Mouse (Mus musculus) activated CD4-positive, CD25-positive, alpha-beta regulatory T cell, adult 4 months (primary cell): ENCODE results near the gene Lrig1. TPM values are rescaled to one million over a fixed set of nuclear protein-coding genes. Genes with fewer than 3 reads are reported as not detected.

Source experiments
- ATAC-seq: one replicate; pipeline ENCODE4 v1.8.0; 2017
- polyA plus RNA-seq, 2 experiments: library from polyadenylated mRNA; unstranded; fragments of 100-300 nt; shearing (Covaris generic); gene quantifications; one replicate each; pipeline ENCODE4 v1.2.1; 2017

The Lrig1 gene
- polyA plus RNA-seq, 2 experiments from 2014 or later = 16.2 to 31.1 TPM

DNA sequence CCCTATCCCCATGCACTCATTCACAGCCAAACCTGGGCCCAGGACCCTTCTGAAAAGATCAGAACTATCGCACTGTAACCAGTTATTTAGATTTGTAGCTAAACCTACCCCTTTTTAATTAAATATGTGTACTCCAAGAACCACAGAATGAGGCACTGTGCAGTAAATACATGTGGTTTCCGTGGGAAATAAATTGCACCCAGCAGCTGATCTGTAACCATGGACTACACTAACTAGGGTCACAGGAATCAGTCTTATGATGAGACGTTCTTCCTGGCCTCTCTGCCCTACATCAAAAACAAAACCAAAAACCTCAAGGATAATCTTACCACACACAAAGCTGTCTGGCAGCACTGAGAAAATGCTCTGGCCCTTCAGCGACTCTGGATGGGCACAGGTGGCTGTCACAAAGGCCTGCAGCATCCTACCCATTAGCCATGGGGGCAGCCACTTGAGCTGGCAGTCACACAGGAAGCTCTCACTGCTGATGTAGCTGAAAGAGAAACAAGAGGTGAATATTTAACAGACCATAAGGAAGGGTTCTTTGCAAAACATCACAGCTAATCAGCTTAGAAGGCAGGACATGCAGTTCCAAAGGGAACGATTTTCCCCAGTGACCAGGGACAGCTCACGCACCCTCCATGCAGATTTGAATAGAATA is 86.6 kb downstream of the Lrig1 start:
- no peak for ATAC-seq

DNA sequence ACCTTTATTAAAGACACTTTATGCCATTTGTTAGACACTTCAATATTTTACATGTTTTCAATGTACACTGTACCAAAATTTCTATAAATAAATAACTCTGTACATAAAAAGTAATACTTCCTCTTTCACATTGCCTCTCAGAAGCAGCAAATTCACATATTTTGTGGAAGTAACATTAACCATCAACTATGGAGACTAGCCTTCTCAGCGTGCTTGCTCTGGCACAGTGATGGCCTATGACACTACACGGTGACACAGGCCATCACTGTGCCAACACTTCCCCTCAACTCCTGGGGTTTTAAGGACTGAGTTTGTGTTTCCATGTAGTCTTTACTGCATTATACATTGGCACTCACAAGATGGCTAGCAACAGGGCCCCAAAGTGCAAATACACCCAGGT is 95.4 kb downstream of the Lrig1 start:
- ATAC-seq = no peak

DNA sequence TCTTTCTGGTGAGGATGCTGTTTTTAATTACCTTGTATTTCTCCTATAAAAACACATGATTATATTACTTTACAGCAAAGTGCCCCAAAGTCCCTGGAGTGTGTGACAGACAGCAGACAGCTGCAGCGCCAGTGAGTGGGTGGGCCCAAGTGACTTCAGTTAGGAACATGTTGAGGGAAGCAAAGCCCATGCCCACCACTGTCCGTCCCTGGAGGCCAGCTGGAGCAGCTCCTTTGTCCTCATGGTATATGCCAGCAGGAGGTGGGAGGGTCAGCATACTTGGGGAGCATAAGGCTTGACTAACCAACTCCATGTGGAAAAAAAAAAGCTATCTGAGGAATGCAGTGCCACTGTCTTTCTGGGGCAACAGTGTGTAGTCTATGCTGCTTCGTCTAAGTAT is 95.9 kb downstream of the Lrig1 start:
- ATAC-seq = no peak

DNA sequence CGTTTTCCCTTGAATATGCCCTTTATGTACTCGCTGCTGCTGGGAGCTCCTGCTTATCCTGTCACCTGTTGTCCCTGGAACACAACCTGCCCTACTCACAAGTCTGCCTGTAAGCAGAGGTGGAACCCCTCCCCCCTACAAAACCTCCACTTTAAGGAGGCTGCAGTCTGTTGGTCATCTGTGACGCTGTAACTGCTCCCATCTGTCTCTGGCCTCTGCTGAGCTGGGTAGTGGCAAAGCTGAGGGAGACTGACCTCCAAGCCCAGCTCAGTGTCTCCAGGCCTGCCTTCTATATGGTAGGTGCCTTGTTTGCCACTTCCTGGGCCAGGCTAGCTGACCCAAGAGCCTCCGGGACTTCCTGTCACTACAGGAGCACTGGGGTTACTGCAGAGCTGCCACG is 98.1 kb downstream of the Lrig1 start:
- no peak for ATAC-seq

DNA sequence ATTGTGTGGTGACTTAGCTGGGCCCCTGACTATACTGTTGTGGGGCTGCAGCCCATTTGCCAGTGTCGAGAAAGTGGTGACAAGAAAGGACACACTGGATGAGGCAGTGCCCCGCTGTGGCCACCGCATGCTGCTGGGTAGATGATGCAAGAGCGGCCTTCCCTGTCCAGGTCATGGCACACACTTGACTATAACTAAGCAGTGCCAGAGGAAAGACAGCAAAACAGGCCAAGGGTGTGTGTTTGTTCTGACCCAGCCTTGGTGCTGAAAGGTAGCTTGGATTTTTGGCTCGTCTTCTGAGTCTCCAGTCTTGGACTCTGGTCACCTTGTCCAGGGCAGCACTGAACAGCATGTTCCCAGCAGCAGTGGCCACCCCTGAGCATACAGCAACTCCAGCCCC is 98.9 kb downstream of the Lrig1 start:
- ATAC-seq = no peak

DNA sequence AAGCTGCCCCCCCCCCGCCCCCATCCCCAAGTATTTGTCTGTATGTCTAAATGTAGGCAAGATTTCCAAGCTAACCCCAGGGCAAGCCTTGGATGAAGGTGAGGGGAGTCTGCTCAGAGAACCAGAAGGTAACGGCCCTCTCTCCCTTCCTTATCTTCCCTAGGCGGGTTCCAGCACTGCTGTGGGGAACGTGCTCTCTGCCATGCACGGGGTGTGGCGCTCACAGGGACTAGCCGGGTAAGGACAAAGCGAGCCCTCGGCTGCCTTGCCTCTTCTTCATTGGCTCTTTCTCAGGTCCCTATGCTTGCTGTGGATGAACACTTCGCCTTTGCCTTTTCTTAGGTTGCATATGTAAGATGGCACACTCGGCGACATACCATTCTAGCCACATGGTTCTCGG is 100.9 kb downstream of the Lrig1 start:
- no peak for ATAC-seq

DNA sequence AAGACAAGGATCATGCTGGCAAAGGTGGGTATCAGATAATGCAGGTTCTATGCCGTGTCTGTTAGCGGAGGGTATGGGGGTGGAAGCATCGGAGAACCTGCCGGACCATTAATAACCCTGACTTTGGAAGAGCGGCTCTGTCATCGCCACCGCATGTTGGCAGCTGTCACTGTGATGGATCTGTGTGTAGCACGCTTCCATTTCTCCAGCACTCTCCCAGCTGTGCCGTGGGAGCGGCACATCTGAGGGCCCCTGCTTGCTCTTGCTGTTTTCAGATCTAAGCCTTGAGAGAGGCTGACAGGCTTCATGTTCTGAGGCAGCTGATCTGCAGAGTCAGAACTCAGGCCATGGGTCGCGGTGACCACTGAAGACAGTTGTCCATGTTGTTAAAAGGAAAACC is 101.5 kb downstream of the Lrig1 start:
- no peak for ATAC-seq

DNA sequence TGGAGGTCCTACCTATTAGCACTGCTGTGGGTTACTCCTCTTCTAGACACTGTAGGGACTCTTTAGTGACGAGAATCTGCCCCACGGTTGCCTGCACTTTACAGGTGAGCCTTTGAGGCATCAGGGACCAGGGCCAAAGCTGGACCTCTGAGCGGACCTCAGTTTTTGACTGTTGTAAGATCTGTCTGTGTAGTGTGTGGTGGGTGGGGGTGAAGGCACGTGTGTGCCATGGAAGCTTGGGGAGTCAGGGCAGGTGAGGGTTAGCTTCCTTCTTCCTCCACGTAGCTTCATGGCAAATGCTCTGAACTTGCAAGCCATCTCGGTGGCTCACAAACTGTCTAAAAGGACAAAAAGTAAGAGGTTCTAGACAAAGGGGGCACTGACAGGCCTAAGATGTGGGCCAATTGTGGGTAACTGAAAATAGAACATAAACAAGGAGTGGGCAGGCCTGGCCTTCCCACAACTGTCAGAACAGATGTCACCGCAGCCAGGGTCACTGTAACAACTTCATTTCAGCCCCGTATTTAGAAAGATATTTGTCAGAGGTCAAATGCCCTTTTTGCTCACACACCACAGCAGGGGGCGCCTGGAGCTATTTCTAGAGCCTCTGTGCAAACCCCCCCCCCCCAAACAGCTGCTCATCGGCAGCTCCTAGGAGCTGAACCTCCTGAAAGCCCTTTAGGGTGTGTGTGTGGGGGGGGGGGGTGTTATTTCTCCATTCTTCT is 103.0 kb downstream of the Lrig1 start:
- no peak for ATAC-seq

DNA sequence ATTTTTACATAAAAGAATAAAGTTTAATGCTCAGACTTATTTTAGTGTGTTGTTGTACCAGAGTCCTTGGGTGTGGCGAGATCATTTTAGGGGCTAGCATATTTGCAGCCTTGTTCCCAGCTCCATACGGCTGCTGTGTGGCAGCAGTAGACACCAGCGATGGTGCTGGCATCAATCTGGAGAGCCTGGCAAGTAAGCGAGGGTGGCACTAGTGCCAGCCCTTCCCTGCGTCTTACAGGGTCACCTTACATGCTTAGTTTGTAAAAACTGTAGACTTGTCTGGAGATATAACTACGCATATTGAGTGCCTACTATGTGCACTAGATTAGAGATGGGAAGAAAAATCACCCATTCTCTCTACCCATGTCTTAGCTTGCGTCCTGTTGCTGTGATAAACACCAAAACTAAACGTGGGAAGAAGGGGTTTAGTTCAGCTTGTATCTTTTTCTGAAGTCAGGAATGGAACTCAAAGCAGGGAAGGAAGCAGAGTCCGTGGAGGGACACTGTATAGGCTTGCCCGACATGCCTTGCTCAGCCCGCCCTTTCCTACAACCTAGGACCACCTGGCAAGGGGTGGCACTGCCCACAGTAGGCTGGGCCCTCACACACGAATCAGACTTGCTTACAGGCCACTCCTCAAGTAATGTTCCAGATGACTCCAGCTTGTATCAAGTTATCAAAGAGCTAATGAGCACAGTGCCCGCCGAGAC is 103.8 kb downstream of the Lrig1 start:
- no peak for ATAC-seq

DNA sequence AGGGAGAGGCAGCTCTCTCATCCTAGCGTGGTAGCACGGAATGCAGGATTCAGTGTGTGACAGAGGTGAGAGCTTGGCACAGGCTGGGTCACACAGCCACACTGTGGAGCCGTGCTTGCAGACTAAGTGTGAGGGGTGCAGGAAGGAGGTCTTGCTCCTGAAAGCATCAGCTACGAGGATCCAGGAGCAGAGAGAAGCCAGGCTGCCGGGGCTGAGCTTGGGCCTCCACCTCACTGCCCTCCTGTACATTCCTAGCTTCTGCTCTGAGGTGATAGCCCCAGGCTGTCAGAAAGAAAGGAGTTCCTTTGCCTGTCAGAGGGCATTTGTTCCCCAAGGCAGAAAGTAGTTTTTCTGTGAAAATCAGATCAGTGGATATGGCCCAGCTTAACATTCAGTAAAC is 104.8 kb downstream of the Lrig1 start:
- ATAC-seq = no peak

DNA sequence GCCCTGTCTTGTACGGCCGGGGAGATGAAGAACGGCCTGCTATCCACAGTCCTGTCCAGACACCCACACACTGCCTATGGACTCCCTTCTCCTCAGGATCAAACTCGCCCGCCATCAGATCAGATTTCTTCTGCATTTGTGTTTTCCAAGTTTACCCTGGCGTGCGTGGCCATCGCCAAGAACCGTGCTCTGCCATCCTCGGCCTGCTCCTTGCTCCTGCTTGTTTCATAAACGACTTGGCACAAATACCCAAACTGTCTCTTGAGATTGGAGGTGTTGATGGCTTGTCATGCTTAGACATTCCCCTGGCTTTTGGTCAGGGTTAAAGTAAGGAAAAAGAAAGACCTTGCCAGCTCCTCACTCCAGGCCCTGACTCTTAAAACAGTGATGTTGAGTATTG is 105.2 kb downstream of the Lrig1 start:
- ATAC-seq = no peak

DNA sequence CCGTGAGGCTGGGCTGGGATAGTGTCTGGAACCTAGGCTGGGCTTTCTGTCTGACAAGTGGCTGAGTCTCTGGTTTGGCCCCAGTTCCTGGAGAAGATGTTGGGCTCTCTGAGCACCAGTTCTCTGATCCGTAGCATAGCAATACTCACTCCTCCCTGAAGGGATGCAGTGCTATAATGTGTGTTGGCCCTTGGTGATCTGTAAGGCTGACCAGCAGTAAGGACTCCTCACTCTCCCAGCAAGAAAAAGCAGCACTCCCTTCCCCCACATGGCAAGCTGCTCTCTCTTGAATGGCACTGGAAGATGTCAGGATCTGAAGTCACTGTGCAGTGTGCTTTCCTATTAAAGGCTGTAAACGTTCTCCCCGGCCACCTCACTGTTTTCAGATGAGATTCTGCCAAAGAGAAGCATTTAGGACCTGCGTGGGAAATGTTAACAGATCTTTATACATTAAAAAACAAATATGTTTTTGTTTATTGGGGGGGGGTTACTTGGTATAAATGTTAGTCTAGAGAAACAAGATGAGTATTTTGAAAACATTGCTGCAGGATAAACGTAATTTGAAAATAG is 105.8 kb downstream of the Lrig1 start:
- ATAC-seq = no peak

DNA sequence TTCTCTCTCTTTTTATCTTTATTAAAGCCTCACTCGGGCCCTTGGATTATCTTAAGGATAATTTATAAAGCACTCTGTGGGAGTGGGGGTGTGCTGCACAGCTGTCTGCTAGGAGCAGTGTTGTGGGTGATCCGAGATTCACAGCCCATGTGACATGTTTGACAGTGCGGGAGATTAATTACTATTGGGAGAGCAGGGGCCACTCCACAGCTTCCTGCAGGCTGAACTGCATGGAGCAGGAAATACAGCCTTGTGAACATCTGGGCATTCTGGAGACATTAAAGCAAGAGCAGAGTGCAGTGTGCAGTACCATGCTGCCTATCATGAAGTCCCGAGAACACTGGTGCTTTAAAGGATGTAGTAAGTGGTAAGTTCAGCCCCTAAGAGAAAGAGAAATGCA is 107.2 kb downstream of the Lrig1 start:
- no peak for ATAC-seq

DNA sequence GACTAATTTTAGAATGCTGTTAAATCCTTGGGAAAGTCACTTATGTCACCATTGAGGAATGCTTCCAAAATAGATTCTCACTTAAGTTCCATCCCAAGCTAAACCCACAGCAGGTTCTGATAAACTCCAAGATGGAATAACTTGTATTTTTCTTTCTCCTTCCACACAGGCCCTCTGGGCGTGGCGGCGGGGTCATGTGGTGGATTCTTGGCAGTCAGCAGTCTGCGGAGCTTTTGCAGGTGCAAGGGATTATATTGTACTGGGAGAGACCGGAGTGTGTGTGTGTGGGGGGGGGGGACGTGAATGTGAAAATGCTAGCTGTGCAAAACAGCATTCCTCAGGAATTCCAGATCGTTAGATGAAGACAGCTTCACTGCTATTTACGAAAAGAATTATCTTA is 107.7 kb downstream of the Lrig1 start:
- ATAC-seq = no peak

DNA sequence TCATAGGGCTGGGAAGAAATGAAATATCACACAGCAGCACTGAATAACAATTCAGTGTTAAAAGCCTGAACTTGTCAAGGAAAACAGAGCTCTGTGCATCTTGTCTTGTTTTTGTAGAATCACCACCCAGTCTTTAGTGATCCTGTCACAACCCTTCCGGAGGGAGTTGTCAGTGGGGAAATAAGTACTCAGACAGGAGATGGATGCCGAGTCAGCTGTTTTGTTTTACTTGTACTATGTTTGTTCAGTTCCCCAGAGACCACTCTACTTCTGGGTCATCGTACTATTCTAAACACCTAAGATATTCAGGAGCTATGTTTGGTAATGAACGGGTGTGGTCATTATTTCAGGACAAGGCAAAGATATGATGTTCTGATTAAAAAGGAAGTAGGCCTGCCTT is 111.6 kb downstream of the Lrig1 start:
- ATAC-seq = no peak

DNA sequence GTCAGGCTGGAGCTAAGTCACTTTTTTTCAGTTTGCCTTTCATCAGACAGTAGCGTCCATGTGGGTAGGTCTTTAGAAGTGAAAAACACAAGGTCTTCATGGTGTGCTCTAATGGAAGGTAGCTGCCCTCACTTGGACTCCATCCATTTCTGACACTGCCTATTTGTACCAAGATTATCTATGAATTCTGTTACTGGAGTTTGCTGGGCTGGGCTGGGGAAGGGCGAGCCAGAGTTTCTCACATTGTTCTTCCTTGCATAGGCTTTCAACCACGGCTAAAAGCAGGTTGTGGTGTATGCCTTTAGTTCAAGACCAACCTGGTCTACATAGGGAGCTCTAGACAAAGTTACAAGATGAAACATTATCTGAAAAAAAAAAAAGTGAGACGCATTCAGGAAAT is 115.0 kb downstream of the Lrig1 start:
- no peak for ATAC-seq

DNA sequence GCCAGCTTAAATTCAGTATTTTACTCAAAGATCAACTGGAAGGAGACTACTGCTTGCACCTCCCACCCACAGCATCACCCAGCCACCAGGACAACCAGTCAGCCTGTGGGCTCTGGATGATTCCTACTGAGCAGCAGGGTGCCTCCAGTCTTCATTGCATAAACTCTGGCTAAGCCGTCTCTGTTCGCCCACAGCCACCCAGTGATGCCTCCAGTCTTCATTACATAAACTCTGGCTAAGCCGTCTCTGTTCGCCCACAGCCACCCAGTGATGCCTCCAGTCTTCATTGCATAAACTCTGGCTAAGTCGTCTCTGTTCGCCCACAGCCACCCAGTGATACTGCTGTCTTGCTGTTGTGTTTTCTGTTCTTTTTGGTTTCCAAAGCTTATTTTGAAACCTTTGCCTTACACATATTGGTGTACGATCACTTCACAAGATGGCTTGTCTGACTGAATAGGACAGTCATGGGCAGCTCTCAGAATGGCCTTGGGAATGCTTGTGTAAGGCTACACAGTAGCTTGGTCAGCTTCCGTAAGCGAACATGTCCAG is 115.7 kb downstream of the Lrig1 start:
- ATAC-seq = no peak

DNA sequence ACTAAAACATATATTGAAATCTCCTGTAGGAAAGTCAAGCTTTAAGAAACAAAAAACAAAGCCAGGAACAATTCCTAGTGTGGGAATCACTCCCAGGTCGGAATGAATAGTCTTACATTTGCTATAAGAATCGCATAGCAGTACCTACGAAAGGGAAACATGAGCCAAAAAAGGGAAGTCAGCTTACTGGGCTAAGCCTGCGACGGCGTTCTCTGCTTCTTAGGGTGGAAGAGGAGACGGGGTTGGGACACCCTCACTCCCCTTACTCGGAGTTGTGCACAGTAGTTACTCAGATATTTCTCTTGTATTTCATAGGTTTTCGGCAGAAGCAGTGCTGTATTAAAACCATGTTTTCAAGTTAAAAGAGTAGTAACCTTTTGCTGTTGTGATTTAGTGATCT is 117.9 kb downstream of the Lrig1 start:
- ATAC-seq = no peak

DNA sequence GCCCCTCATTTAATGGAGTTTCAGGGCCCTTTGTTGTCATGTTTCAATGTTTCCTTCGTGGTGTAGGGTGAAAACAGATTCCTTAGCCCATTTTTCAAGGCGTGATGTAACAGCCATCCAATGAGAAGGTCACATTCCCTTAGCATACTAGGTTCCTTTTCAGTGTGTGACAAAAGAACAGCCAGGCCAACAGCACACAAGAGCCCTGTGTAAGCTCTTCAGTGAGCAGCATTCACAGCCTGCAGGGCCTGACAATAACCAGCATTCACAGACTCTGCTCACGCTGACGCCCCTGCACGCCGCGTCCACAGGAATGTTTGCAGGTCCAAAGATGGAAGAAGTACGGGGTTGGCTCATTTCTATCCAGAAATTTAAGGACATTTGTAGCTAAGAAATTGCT is 122.0 kb downstream of the Lrig1 start:
- no peak for ATAC-seq

DNA sequence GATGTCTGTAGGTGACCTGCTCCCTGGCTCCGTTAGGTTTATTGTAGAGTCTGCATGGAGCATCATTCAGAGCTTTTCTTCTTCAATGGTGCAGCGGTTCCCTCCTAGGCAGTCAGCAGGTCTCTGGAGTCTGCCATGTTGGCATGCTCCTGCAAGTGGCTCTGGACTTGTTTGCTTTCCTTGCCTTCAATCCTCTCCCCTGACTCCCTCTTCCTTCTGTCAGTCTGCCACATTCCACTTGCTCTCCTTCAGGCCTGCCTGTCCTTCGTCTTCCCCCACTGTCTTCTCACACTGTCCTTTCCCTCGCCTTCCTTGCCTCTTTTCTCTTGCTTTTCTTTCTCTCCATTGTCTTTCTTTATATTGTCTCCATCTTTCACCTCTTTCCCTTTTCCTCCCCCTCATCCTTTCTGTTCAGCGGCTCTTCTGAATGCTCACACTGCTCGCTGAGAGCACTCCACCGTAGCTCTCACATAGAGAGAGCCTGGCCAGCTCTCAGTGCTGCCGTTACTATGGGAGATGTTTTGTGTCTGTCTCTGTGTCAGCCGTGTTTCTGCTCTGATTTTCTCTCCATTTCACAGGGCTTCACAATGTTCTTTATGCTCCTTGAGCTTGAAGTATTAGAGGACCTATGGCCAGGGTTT is 124.3 kb downstream of the Lrig1 start:
- ATAC-seq = no peak

DNA sequence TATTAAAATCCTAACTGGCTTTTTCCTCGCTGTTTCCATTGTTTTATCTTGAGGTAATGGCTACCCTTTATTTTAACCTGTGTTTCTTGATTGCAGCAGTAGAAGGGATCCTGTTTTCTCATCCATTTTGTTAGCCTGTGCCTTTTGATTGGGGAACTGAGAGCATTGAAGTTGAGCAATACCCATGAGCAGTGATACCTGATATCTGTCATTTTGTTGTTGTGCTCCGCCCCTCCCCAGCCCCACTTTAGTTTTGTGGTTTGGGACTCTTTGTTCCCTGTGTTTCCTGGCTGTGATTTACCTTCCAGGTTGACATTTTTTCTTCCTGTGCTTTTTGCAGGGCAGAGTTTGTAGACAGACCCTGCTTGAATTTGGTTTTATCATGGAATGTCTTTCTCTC is 131.9 kb downstream of the Lrig1 start:
- no peak for ATAC-seq

DNA sequence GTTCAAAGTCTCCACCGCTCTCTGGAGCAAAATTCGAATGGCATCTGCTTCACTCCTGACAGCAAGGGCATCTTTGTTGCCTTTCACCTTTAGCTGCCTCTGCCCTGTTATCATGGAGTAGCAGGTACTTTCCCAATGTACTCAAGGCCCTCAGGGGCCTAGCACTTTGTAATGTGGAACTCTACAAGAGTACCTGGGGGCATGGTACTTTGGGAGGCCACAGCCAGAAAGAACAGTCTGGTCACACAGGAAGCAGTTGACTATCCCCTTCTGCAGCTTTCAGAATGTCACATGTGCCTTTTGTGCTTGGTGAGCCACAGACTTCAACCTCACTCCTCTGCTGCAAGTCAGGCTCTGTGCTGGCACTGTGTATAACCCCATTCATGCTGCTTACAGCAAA is 134.2 kb downstream of the Lrig1 start:
- ATAC-seq = no peak
